Mouse (Mus musculus) small intestine, adult 2 months (tissue): ENCODE data around the gene Aurkb. TPM values are rescaled to one million over a fixed set of nuclear protein-coding genes. Genes with fewer than 3 reads are reported as not detected.
A peak's percentile ranks its signal among the peaks of the same experiment; 100 is the strongest.
"Not testable (repeated sequence)": the region's sequence is repeated elsewhere in the genome, so short reads cannot be mapped to it uniquely, and the experiment has no call there.

Source experiments
- H3K27ac ChIP-seq: fragments of 200-500 bp; 2 replicates; pipeline ENCODE4 v1.5.1; 2012; ENCODE audit warnings: low read depth, low read length, control low read depth, inconsistent platforms; ENCODE audit not compliant: insufficient read depth
- H3K27me3 ChIP-seq: fragments of 200-500 bp; 2 replicates; pipeline ENCODE4 v1.6.1; 2012; ENCODE audit warnings: mild to moderate bottlenecking, moderate library complexity, low read length, inconsistent platforms; ENCODE audit not compliant: control insufficient read depth, insufficient read depth
- H3K36me3 ChIP-seq: fragments of 200-500 bp; 2 replicates; pipeline ENCODE4 v1.6.1; 2012; ENCODE audit warnings: mild to moderate bottlenecking, low read length, control low read depth, inconsistent platforms; ENCODE audit not compliant: control insufficient read depth, insufficient read depth
- H3K4me1 ChIP-seq: fragments of 200-500 bp; 2 replicates; pipeline ENCODE4 v1.6.1; 2012; ENCODE audit warnings: low read length, inconsistent platforms, mixed read lengths; ENCODE audit not compliant: control insufficient read depth, insufficient read depth, insufficient read length
- H3K4me3 ChIP-seq: fragments of 200-500 bp; 2 replicates; pipeline ENCODE4 v1.5.1; 2012; ENCODE audit warnings: low read depth, mild to moderate bottlenecking, control low read depth, inconsistent platforms, low read length, moderate library complexity
- CTCF ChIP-seq: fragments of 200-500 bp; IDR thresholded peaks from 2 replicates; pipeline ENCODE4 v1.5.1; 2012; ENCODE audit warnings: low read depth, mild to moderate bottlenecking, control low read depth, inconsistent platforms, low read length, moderate library complexity, mixed read lengths; ENCODE audit not compliant: insufficient replicate concordance, insufficient read length; ENCODE audit errors: extremely low read depth
- POLR2A ChIP-seq: fragments of 200-500 bp; IDR thresholded peaks from 2 replicates; pipeline ENCODE4 v1.6.1; 2012; ENCODE audit warnings: low read depth, mild to moderate bottlenecking, control low read depth, inconsistent platforms, low read length, moderate library complexity
- WGBS: fragments of 180-500 bp; shearing (Covaris S2); methylation state at CpG from one replicate; pipeline ENCODE4 v1.1.7; 2018; 5-methylcytosine and 5-hydroxymethylcytosine counted together
- polyA plus RNA-seq: library from polyadenylated mRNA; depleted of rRNA; stranded (reverse); fragments of >200 nt; gene quantifications from 2 replicates; pipeline ENCODE4 v1.2.3, GENCODE M21; 2012

The Aurkb gene
- polyA plus RNA-seq, 1 experiment = 30.8 TPM

GRCm38 (mm10) chr11:69009508-69009907 lies 35.9 kb upstream of the Aurkb start:
- WGBS = 89% methylated on average over 1 of the region's 1 CpGs
- Histone ChIP-seq H3K4me3 (no peak overlapping the region), H3K27ac (no peak overlapping the region), H3K36me3 (no peaks in the 10 kb centered on the region), H3K4me1 (peaks cover 2% of the 10 kb centered on the region; the same call in 1 of the 2 replicates), H3K27me3 (no peaks in the 10 kb centered on the region)
- TF ChIP-seq POLR2A = no peak
- no peak for TF ChIP-seq CTCF

DNA sequence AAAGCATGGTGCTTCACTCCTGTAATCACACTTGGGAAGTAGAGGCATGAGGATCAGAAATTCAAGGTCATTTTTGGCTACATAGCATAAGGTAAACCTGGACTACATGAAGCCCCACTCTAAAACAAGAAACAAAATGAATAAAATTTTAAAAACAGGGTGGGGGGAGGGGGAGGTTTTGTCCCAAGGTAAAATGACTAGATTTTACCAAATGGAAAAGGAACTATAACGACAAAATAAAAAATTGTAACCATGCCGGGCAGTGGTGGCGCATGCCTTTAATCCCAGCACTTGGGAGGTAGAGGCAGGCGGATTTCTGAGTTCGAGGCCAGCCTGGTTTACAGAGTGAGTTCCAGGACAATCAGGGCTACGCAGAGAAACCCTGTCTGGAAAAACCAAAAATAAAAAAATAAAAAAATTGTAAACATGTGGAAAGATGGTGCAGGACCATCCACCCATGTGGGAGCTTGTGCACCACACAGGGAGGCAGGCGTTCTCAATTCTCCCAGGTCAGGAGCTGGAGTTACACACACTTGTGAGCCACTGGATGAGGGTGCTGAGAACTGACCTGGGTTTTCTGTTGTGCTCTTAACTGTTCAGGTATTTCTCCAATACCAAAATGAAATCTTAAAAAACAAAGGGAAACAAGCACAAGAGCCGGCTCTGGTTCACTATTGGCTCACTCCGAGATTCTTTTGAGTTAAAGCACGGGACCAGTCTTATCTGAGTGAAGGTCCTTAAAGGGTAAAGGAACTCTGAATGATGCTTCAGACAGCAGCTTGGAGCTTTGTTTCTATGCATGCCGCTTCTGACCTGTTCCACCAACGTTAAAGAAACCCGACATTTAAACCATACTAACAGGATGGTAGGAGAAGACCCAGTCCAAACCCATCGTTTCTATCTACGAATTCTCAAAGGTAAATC lies 34.8 kb upstream of the Aurkb start:
- 84% methylated on average over 15 of the region's 15 CpGs for WGBS
- Histone ChIP-seq H3K4me1 (peaks cover 2% of the 10 kb centered on the region; the same call in 1 of the 2 replicates), H3K27me3 (no peaks in the 10 kb centered on the region), H3K4me3 (no peak overlapping the region), H3K36me3 (no peaks in the 10 kb centered on the region), H3K27ac (no peak overlapping the region)
- TF ChIP-seq CTCF (no peak), POLR2A (no peak)

DNA sequence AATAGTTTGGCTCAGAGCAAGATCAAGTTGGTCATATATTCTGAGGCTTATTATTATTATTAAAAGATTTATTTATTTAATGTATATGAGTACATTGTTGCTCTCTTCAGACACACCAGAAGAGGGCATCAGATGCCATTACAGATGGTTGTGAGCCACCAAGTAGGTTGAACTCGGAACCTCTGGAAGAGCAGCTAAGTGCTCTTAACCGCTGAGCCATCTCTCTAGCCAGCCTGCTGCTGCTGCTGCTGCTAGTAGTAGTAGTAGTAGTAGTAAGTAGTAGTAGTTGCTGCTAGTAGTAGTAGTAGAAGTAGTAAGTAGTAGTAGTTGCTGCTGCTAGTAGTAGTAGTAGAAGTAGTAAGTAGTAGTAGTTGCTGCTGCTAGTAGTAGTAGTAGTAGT lies 34.0 kb upstream of the Aurkb start:
- H3K4me3 ChIP-seq, H3K4me1 ChIP-seq, H3K27me3 ChIP-seq, H3K36me3 ChIP-seq, H3K27ac ChIP-seq: not testable (repeated sequence)
- 37% methylated on average over 2 of the region's 2 CpGs for WGBS

DNA sequence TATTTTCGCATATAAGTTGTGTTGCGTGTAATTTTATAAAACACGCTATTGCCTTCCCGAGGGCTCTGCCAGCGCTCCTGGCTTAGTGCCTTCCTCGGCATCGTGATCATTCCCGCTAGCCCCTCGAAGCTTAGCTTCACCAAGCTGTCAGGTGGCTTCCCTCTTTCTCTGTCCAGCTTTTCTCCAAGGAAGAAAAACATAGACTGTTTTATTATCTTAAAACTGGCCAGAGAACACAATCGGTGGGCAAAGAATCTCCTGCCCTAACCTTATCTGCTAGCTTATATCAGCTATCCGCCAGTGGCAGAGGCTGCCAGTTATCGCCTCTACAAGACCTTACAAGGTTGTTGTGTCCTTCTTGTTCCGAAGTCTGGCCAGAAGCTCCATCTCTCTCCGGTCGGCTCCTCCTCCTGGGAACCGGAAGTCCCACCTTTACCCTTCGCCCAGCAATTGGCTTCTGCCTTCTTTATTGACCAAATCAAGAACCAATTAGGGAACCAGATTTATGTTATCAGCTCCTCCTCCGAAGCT lies 33.3 kb upstream of the Aurkb start:
- H3K4me3 ChIP-seq = peak overlapping the region; percentile 82
- no peaks in the 10 kb centered on the region for H3K36me3 ChIP-seq
- H3K4me1 ChIP-seq = peaks cover 2% of the 10 kb centered on the region; the same call in 1 of the 2 replicates
- TF ChIP-seq POLR2A (peak; percentile 90), CTCF (no peak)
- under 1% methylated on average over 18 of the region's 18 CpGs for WGBS
- H3K27me3 ChIP-seq = no peaks in the 10 kb centered on the region
- H3K27ac ChIP-seq = peak overlapping the region; percentile 87

DNA sequence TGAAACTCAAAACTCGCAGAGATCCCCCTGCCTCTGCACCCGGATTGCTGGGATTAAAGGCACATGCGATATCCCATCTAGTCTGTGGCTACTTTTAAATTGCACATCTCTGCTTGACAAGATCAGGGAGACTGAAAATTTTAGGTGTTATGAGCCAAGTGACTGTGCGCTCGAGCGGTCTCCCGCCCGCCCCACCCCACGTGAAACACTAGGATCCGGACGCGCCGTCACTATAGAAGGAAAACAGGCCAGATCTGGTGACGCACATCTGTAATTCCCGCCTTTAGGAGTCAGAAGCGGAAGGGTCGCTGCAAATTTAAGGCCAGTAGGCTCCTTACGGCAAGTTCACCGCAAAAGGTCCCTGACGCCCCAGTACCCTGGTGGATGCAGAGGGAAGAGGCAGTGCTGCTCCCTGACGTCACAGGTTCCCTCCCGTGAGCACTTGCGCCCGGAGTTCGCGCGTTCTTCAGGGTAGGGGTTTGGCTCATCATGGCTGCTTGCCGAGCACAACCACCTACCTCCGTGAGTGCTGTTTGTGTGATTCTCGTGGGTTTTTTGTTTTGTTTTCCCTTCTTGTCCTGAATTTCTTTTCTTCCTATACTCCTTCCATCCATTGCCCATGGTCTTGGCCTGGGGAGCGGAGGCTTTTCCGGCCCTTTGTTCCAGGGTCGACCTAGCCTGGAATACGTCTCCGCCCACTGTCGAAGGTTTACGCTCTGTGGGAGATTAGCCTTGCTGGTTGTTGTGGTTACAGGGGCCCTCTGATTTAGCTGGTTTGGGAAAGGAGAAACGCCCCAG lies 29.6 kb upstream of the Aurkb start, which contains the start of gene Ctc1:
TSS of gene Ctc1 (plus strand) at position 268 of the 798 bp plus-strand sequence.
- H3K27ac ChIP-seq = peak within 1 kb of the TSS; percentile 66
- under 1% methylated on average over 38 of the region's 38 CpGs for WGBS
- peaks cover under 1% of the 10 kb centered on the region; the same call in 1 of the 2 replicates for H3K36me3 ChIP-seq
- no peaks in the 10 kb centered on the region for H3K27me3 ChIP-seq
- H3K4me1 ChIP-seq = peaks cover 2% of the 10 kb centered on the region; the same call in 1 of the 2 replicates
- peak; percentile 58; the same call in 1 of the 2 replicates for TF ChIP-seq POLR2A
- peak; percentile 82; the same call in 1 of the 2 replicates for TF ChIP-seq CTCF
- peak within 1 kb of the TSS; percentile 82 for H3K4me3 ChIP-seq

DNA sequence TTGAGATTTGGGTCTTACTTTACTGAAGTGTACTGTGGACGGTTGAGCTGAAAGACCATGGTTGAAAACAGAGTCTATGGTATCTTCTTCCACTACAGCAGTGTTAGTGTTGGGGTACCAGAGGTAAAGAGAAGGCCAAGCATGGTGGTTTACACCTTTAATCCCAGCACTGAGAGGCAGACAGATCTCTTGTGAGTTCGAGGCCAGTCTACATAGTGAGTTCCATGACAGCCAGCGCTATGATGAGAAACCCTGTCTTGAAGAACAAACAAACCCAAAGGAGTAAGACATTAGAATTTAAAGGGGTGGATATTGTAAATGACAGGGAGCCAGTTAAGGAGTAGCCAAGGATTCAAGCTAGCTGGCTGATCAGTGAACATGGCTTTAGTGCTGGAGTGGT lies 28.7 kb upstream of the Aurkb start:
- H3K27ac ChIP-seq = no peak overlapping the region
- H3K4me3 ChIP-seq = no peak overlapping the region
- H3K36me3 ChIP-seq = peaks cover 4% of the 10 kb centered on the region
- peaks cover 2% of the 10 kb centered on the region; the same call in 1 of the 2 replicates for H3K4me1 ChIP-seq
- TF ChIP-seq CTCF (no peak), POLR2A (no peak)
- no peaks in the 10 kb centered on the region for H3K27me3 ChIP-seq
- 39% methylated on average over 3 of the region's 3 CpGs for WGBS

DNA sequence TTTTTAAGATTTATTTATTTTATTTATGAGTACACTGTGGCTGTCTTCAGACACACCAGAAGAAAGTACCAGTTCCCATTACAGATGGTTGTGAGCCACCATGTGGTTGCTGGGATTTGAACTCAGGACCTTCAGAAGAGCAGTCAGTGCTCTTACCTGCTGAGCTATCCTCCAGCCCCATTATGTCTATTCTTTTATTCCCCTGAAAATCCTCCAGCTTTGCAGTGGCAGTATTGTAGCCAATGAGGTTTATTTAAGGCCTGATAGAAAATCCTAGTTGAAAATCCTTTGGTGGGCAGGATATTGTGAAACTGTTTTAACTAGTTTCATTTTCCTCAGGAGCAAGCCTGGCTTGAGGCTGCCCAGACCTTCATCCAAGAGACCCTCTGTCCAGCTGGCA lies 24.8 kb upstream of the Aurkb start:
- H3K4me3 ChIP-seq = no peak overlapping the region
- H3K36me3 ChIP-seq = peaks cover 25% of the 10 kb centered on the region
- TF ChIP-seq POLR2A (no peak), CTCF (no peak)
- no peaks in the 10 kb centered on the region; the same call in 1 of the 2 replicates for H3K4me1 ChIP-seq
- H3K27ac ChIP-seq = no peak overlapping the region
- H3K27me3 ChIP-seq = no peaks in the 10 kb centered on the region
